Mouse (Mus musculus) CH12.LX (cell line): Measurements from ENCODE around the gene Csmd2. TPM values are rescaled to one million over a fixed set of nuclear protein-coding genes. Genes with fewer than 3 reads are reported as not detected.
A peak's percentile ranks its signal among the peaks of the same experiment; 100 is the strongest.

Experiments
- DNase-seq: peaks from one replicate; pipeline ENCODE4 v3.0.0-alpha.2; 2013; ENCODE audit errors: extremely low read depth
- H3K27ac ChIP-seq: 2 replicates; pipeline ENCODE4 v1.5.1; 2012; ENCODE audit warnings: low read depth, mild to moderate bottlenecking, control low read depth, moderate library complexity; ENCODE audit not compliant: insufficient read depth
- H3K27me3 ChIP-seq: replicated peaks from 2 replicates; pipeline ENCODE3; 2012; ENCODE audit warnings: inconsistent platforms
- H3K36me3 ChIP-seq, 2 experiments: replicated peaks in 1 of 2; 2 replicates each; pipeline versions ENCODE3 to v1.6.1; 2012; ENCODE audit warnings: inconsistent platforms in 1 of 2, low read length in 1 of 2, mild to moderate bottlenecking in 1 of 2, mixed read lengths in 1 of 2, moderate library complexity in 1 of 2; ENCODE audit not compliant: control insufficient read depth in 1 of 2, insufficient read depth in 1 of 2
- H3K4me1 ChIP-seq, 2 experiments: 2 replicates each; pipeline ENCODE4 v1.6.1; 2012; ENCODE audit warnings: inconsistent platforms in 1 of 2, moderate library complexity in 1 of 2; ENCODE audit not compliant: insufficient read depth in 2 of 2, control insufficient read depth in 1 of 2
- H3K4me2 ChIP-seq: 2 replicates; pipeline ENCODE4 v1.6.1; 2012; ENCODE audit warnings: low read depth, mild to moderate bottlenecking, control low read depth; ENCODE audit not compliant: poor library complexity, insufficient read depth, severe bottlenecking
- H3K4me3 ChIP-seq, 3 experiments: fragments of 150-350 bp in 1 of 3; sonication (generic) in 1 of 3; replicated peaks in 1 of 3; 2 replicates each; pipeline versions ENCODE3 to v1.5.1; 2011 to 2012; ENCODE audit warnings: low read depth in 2 of 3, low read length in 2 of 3, mild to moderate bottlenecking in 2 of 3, moderate library complexity in 2 of 3, control low read depth in 1 of 3, improper control_type of control experiment in 1 of 3, inconsistent platforms in 1 of 3, mixed read lengths in 1 of 3; ENCODE audit not compliant: poor library complexity in 1 of 3
- H3K79me2 ChIP-seq: replicated peaks from 2 replicates; pipeline ENCODE4 v1.6.1; 2012; ENCODE audit warnings: mild to moderate bottlenecking, moderate library complexity; ENCODE audit not compliant: control insufficient read depth, poor library complexity, insufficient read depth, severe bottlenecking; ENCODE audit errors: extremely low read depth
- H3K9ac ChIP-seq: 2 replicates; pipeline ENCODE4 v1.6.1; 2012; ENCODE audit warnings: low read depth, mild to moderate bottlenecking, control low read depth, moderate library complexity; ENCODE audit not compliant: insufficient read depth
- H3K9me3 ChIP-seq: replicated peaks from 2 replicates; pipeline ENCODE3; 2012; ENCODE audit warnings: low read length, inconsistent platforms, mixed read lengths
- CTCF ChIP-seq, 2 experiments: IDR thresholded peaks in 1 of 2; conservative IDR thresholded peaks in 1 of 2; 2 replicates each; pipeline ENCODE4 v1.5.1; 2011 to 2012; ENCODE audit warnings: low read depth in 2 of 2, low read length in 2 of 2, improper control_type of control experiment in 1 of 2, inconsistent platforms in 1 of 2, mild to moderate bottlenecking in 1 of 2, moderate library complexity in 1 of 2
- IRF4 ChIP-seq: IDR thresholded peaks from 2 replicates; pipeline ENCODE4 v1.6.1; 2014; ENCODE audit warnings: low read depth, mild to moderate bottlenecking, inconsistent platforms, low read length, improper control_type of control experiment
- MAFK ChIP-seq: IDR thresholded peaks from 2 replicates; pipeline ENCODE4 v1.6.1; 2011; ENCODE audit warnings: low read length, improper control_type of control experiment; ENCODE audit not compliant: insufficient replicate concordance
- MAZ ChIP-seq: IDR thresholded peaks from 2 replicates; pipeline ENCODE4 v1.6.1; 2012; ENCODE audit warnings: low read depth, mild to moderate bottlenecking, inconsistent platforms, low read length, improper control_type of control experiment, moderate library complexity
- MEF2A ChIP-seq: IDR thresholded peaks from 2 replicates; pipeline ENCODE4 v1.6.1; 2014; ENCODE audit warnings: low read depth, mild to moderate bottlenecking, inconsistent platforms, low read length, improper control_type of control experiment, borderline replicate concordance
- MXI1 ChIP-seq: IDR thresholded peaks from 2 replicates; pipeline ENCODE4 v1.6.1; 2011; ENCODE audit warnings: mild to moderate bottlenecking, low read depth, low read length, improper control_type of control experiment
- NELFE ChIP-seq: IDR thresholded peaks from 2 replicates; pipeline ENCODE4 v1.6.1; 2011; ENCODE audit warnings: low read depth, low read length, improper control_type of control experiment
- NRF1 ChIP-seq: IDR thresholded peaks from 2 replicates; pipeline ENCODE4 v1.6.1; 2014; ENCODE audit warnings: low read depth, mild to moderate bottlenecking, inconsistent platforms, low read length, improper control_type of control experiment, moderate library complexity
- RAD21 ChIP-seq: IDR thresholded peaks from 2 replicates; pipeline ENCODE4 v1.6.1; 2011; ENCODE audit warnings: low read depth, mild to moderate bottlenecking, low read length, improper control_type of control experiment, moderate library complexity
- SMC3 ChIP-seq: IDR thresholded peaks from 2 replicates; pipeline ENCODE4 v1.6.1; 2011; ENCODE audit warnings: low read depth, low read length, improper control_type of control experiment
- TBP ChIP-seq: conservative IDR thresholded peaks from 2 replicates; pipeline ENCODE4 v1.6.1; 2011; ENCODE audit warnings: low read depth, low read length, improper control_type of control experiment
- USF1 ChIP-seq: IDR thresholded peaks from 2 replicates; pipeline ENCODE4 v1.6.1; 2014; ENCODE audit warnings: low read depth, mild to moderate bottlenecking, inconsistent platforms, low read length, improper control_type of control experiment
- USF2 ChIP-seq: conservative IDR thresholded peaks from 2 replicates; pipeline ENCODE4 v1.6.1; 2011; ENCODE audit warnings: low read depth, low read length, improper control_type of control experiment
- ZC3H11A ChIP-seq: IDR thresholded peaks from 2 replicates; pipeline ENCODE4 v1.6.1; 2012; ENCODE audit warnings: low read depth, mild to moderate bottlenecking, inconsistent platforms, low read length, improper control_type of control experiment
- ZNF384 ChIP-seq: IDR thresholded peaks from 2 replicates; pipeline ENCODE4 v1.6.1; 2012; ENCODE audit warnings: low read depth, low read length, improper control_type of control experiment, inconsistent platforms
- dilution Hi-C: fragments of 300-500 bp; cut with MboI; formaldehyde crosslinking; loops from 2 replicates; pipeline ENCODE4 v1.14.3; 2020; ENCODE audit warnings: low sequenced_read_pairs; ENCODE audit not compliant: extremely low pct_unique_long_range_greater_than_20kb, extremely low pct_ligation_motif_present
- in situ Hi-C: fragments of 300-500 bp; cut with MboI; formaldehyde crosslinking; loops from 3 replicates; pipeline ENCODE4 v1.14.3; 2019; ENCODE audit warnings: low sequenced_read_pairs, low pct_ligation_motif_present, low pct_unique_long_range_greater_than_20kb, mixed read lengths
- polyA plus RNA-seq: library from polyadenylated mRNA; unstranded; fragments of >175 nt; gene quantifications from 2 replicates; pipeline ENCODE4 v1.2.1, GENCODE M21; 2012; ENCODE audit warnings: low read depth; ENCODE audit not compliant: insufficient read length
- total RNA-seq, 2 experiments: library from RNA; depleted of rRNA; stranded (reverse); fragments of 300-350 nt in 1 of 2; fragments of >200 nt in 1 of 2; gene quantifications; 2 replicates each; pipeline ENCODE4 v1.2.3; 2012 to 2014

The Csmd2 gene
- total and polyA plus RNA-seq, 3 experiments: 0.08 to 0.80 TPM; not detected in 1

GRCm38 (mm10) chr4:128613326-128613725 is 625.7 kb downstream of the Csmd2 start:
- no peak overlapping the region for H3K4me2 ChIP-seq
- H3K36me3 ChIP-seq: peaks cover 0 to 2% of the 10 kb centered on the region in 2 experiments
- in situ Hi-C loops (loop anchor here (5.0 kb wide), 1 partner anchor 94 kb away; no protein-coding TSS in a partner anchor), dilution Hi-C loops (no loop called here)
- peak; percentile 68 for TF ChIP-seq ZC3H11A
- no peak for TF ChIP-seq MAZ
- TF ChIP-seq CTCF (conservative IDR thresholded peaks at IDR 0.05 in 1 of 2, IDR thresholded peaks at IDR 0.05 in 1 of 2; ENCODE audit: low read depth in 2 of 2, low read length in 2 of 2): peak; percentile 47 to 90
- TF ChIP-seq NELFE: 0 out of 2 replicates have a peak, but pooled peaks have one; percentile 15
- no peak for TF ChIP-seq ZNF384
- peak; percentile 90 for TF ChIP-seq SMC3
- no peak for TF ChIP-seq MEF2A
- TF ChIP-seq MAFK: no peak
- peak; percentile 19; the same call in 1 of the 2 replicates for TF ChIP-seq IRF4
- TF ChIP-seq TBP: no peak
- peak; percentile 92 for TF ChIP-seq RAD21
- 0 out of 2 replicates have a peak, but pooled peaks have one; percentile 21 for TF ChIP-seq NRF1
- no peak for TF ChIP-seq USF1
- DNase-seq: peak; percentile 73
- no peak overlapping the region for H3K4me3 ChIP-seq
- H3K9ac ChIP-seq: no peak overlapping the region
- H3K27me3 ChIP-seq: peaks cover 1% of the 10 kb centered on the region
- H3K27ac ChIP-seq: no peak overlapping the region
- H3K9me3 ChIP-seq: no peaks in the 10 kb centered on the region
- H3K79me2 ChIP-seq: no peaks in the 10 kb centered on the region; the same call in 1 of the 2 replicates
- H3K4me1 ChIP-seq: peaks cover 9 to 57% of the 10 kb centered on the region in 2 experiments

GRCm38 (mm10) chr4:128615761-128616160 is 628.1 kb downstream of the Csmd2 start:
- DNase-seq: no peak
- dilution Hi-C loops: no loop called here

More at GRCm38 (mm10) chr4:128615761-128616160, 628.1 kb downstream of the Csmd2 start:
- H3K4me2 ChIP-seq: no peak overlapping the region
- no peaks in the 10 kb centered on the region for H3K9me3 ChIP-seq
- H3K9ac ChIP-seq: no peak overlapping the region
- in situ Hi-C loops: no loop called here
- peaks cover 8 to 63% of the 10 kb centered on the region in 2 experiments for H3K4me1 ChIP-seq
- H3K4me3 ChIP-seq: no peak overlapping the region
- H3K36me3 ChIP-seq: no peaks in the 10 kb centered on the region
- no peaks in the 10 kb centered on the region for H3K79me2 ChIP-seq
- no peak overlapping the region for H3K27ac ChIP-seq
- TF ChIP-seq MXI1 (no peak), USF2 (no peak), ZC3H11A (no peak), MEF2A (no peak)
- H3K27me3 ChIP-seq: peaks cover 1% of the 10 kb centered on the region

Other genes with a start within 250 kb of the Csmd2 start
- not detected in 2 replicates for gene CK137956, start 16.9 kb upstream of the Csmd2 start, total RNA-seq (2012; rRNA removed)
- gene CK137956, start 16.9 kb upstream of the Csmd2 start, total RNA-seq (2014; rRNA removed): not detected in 2 replicates
- not detected in 2 replicates for gene CK137956, start 16.9 kb upstream of the Csmd2 start, polyA plus RNA-seq